Mouse (Mus musculus) embryonic facial prominence, embryonic 14.5 days (tissue): ENCODE results near the gene Prtn3. TPM values are rescaled to one million over a fixed set of nuclear protein-coding genes. Genes with fewer than 3 reads are reported as not detected.
"Not testable (repeated sequence)": the region's sequence is repeated elsewhere in the genome, so short reads cannot be mapped to it uniquely, and the experiment has no call there.

Experiments
- ATAC-seq: fragments of 200-750 bp; cut with Nextera tagmentation; 2 replicates; pipeline ENCODE4 v1.8.0; 2017; ENCODE audit warnings: low read depth, moderate number of reproducible peaks, moderate TSS enrichment
- DNase-seq: peaks from one replicate; pipeline ENCODE4 v3.0.0-alpha.2; 2015; ENCODE audit warnings: low spot score
- H3K27ac ChIP-seq: fragments of 300-500 bp; sonication (generic); replicated peaks from 2 replicates; pipeline ENCODE4 v1.5.1; 2014; ENCODE audit warnings: low read depth, mild to moderate bottlenecking, low read length, moderate library complexity
- H3K27me3 ChIP-seq: fragments of 300-500 bp; sonication (generic); replicated peaks from 2 replicates; pipeline ENCODE4 v1.6.1; 2014; ENCODE audit warnings: low read length; ENCODE audit not compliant: control insufficient read depth, insufficient read depth
- H3K36me3 ChIP-seq: fragments of 300-500 bp; sonication (generic); 2 replicates; pipeline ENCODE4 v1.6.1; 2014; ENCODE audit warnings: low read length, mixed read lengths; ENCODE audit not compliant: control insufficient read depth, insufficient read depth
- H3K4me1 ChIP-seq: fragments of 300-500 bp; sonication (generic); 2 replicates; pipeline ENCODE4 v1.6.1; 2014; ENCODE audit warnings: antibody characterized with exemption, low read length; ENCODE audit not compliant: control insufficient read depth, insufficient read depth
- H3K4me2 ChIP-seq: fragments of 300-500 bp; sonication (generic); 2 replicates; pipeline ENCODE4 v1.6.1; 2014; ENCODE audit warnings: low read depth, mild to moderate bottlenecking, low read length, moderate library complexity, mixed read lengths
- H3K4me3 ChIP-seq: fragments of 300-500 bp; sonication (generic); 2 replicates; pipeline ENCODE4 v1.5.1; 2014; ENCODE audit warnings: low read depth, mild to moderate bottlenecking, low read length
- H3K9ac ChIP-seq: fragments of 300-500 bp; sonication (generic); 2 replicates; pipeline ENCODE4 v1.6.1; 2014; ENCODE audit warnings: low read depth, mild to moderate bottlenecking, low read length, moderate library complexity, mixed read lengths
- H3K9me3 ChIP-seq: fragments of 300-500 bp; sonication (generic); 2 replicates; pipeline ENCODE4 v1.6.1; 2016; ENCODE audit warnings: low read length; ENCODE audit not compliant: control insufficient read depth
- WGBS: fragments of 180-500 bp; shearing (Covaris S2); extraction: QIAGEN DNeasy Blood & Tissue Kit; methylation state at CpG from one replicate; pipeline ENCODE4 v1.1.7; 2014; 5-methylcytosine and 5-hydroxymethylcytosine counted together
- polyA plus RNA-seq: library from polyadenylated mRNA; unstranded; fragments of >200 nt; fragmentation: Nextera tagmentation; extraction: Ambion mirVana; gene quantifications from 2 replicates; pipeline ENCODE4 v1.2.1, GENCODE M21; 2014

Gene Prtn3
- polyA plus RNA-seq, 1 experiment from 2014 or later = 4.1 TPM

DNA sequence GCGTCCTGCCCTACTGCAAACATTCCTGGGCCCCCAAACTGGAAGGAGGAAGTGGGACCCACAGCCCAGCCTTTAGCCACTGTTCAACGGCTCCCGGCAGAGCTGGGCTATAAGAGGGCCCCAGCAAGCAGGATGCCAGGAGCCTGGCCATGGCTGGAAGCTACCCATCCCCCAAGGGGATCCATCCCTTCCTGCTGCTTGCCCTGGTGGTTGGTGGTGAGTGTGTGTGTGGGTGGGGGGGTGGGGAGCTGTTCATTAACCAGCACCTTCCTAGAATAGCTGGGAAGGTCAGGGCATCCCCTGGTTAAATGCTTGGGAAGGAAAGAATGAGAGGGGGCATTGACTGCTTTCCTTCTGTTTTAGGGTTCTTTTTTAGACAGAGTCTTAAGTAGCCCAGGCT lies 5.3 kb downstream of the Prtn3 start:
- no peak overlapping the region for H3K27ac ChIP-seq
- H3K36me3 ChIP-seq = no peaks in the 10 kb centered on the region
- 60% methylated on average over 1 of the region's 3 CpGs for WGBS
- H3K9ac ChIP-seq = no peak overlapping the region
- H3K4me2 ChIP-seq = no peak overlapping the region
- no peaks in the 10 kb centered on the region for H3K9me3 ChIP-seq
- no peak overlapping the region for H3K4me3 ChIP-seq
- no peak for DNase-seq
- no peaks in the 10 kb centered on the region for H3K27me3 ChIP-seq
- ATAC-seq = no peak
- peaks cover 17% of the 10 kb centered on the region for H3K4me1 ChIP-seq

DNA sequence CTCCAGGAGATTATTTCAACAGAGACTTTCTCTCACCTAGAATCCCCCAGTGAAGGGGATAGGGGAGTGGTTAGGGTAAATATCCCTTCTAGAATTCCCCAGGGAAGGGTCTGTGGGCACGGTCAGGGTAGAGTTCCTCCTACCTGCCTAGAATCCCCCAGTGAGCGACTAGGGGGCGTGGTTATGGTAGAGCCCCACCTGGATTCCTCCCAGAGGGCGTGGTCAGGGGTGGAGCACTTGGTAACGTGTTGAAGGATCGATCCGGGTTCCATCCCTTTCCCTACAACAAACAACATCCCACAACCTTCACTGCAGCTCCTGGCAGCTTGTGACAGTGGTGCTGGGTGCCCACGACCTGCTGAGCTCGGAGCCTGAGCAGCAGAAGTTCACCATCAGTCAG lies 6.4 kb downstream of the Prtn3 start:
- Histone ChIP-seq H3K4me1 (peaks cover 12% of the 10 kb centered on the region), H3K27me3 (no peaks in the 10 kb centered on the region), H3K9ac (no peak overlapping the region), H3K4me3 (no peak overlapping the region), H3K9me3 (no peaks in the 10 kb centered on the region), H3K27ac (no peak overlapping the region), H3K36me3 (no peaks in the 10 kb centered on the region), H3K4me2 (peak overlapping the region; percentile 12; the same call in 1 of the 2 replicates)
- DNase-seq (peak; percentile 55), ATAC-seq (peak; percentile 19; the same call in 1 of the 2 replicates)
- WGBS = 12% methylated on average over 9 of the region's 9 CpGs

DNA sequence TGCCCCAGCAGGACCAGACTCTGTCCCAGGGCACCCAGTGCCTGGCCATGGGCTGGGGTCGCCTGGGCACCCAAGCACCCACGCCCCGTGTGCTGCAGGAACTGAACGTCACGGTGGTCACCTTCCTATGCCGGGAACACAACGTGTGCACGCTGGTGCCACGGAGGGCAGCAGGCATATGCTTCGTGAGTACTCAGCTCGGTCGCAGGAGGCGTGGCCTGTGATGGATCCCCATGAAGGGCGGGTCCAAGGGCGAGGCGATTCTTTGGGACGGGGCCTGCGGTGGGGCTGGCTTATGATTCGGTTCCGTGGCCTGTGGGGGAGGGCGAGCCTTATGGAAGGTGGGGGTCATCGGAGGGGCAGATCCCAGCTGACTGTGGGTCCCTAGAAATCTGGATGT lies 7.7 kb downstream of the Prtn3 start:
- H3K9ac ChIP-seq = peak overlapping the region; percentile 46; the same call in 1 of the 2 replicates
- no peak for ATAC-seq
- DNase-seq = no peak

DNA sequence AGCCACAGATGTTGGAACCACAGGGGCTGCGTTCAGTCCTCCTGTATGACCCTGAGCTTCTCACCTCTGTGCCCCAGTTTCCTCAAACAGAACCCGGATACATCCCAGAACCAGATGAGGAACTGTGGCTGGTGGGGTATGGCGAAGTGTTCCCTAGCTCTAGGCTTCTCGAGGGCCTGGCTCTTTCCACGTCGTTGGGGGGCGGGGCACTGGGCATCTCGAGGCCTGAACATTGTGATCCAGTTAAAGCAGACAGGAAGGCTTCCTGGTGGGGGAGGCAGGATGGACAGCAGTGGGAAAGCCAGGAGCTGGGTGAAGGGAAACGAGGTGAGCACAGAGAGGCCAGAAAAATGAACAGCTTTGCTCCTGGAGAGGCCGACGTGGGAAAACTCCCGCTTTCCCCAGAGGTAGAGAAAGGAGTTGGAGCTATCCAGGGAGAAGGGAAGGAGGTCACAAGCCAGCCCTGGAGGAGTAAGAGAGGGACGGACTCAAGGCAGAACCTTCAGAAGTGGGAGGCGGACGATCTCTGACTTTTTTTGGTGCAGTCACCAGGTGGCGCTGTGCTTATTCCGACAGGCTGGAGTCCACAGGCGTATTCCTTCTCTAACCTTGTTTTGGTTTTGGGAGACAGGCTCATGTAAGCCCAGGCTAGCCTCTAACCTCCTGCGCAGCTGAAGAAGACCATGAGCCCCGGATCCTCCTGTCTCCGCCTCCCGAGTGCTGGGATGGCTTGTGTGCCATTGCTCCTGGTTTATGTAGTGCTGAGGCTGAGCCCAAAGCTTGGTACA lies 9.2 kb downstream of the Prtn3 start:
- 15% methylated on average over 22 of the region's 22 CpGs for WGBS
- Histone ChIP-seq H3K27me3 (no peaks in the 10 kb centered on the region), H3K27ac (no peak overlapping the region), H3K9me3 (no peaks in the 10 kb centered on the region), H3K4me1 (peaks cover 12% of the 10 kb centered on the region), H3K9ac (peak overlapping the region; percentile 2; the same call in 1 of the 2 replicates), H3K4me3 (no peak overlapping the region), H3K36me3 (no peaks in the 10 kb centered on the region), H3K4me2 (peak overlapping the region; percentile 7; the same call in 1 of the 2 replicates)
- DNase-seq (peak; percentile 87), ATAC-seq (peak; percentile 34; the same call in 1 of the 2 replicates)

More for the DNA sequence above, 7.7 kb downstream of the Prtn3 start:
- Histone ChIP-seq H3K27ac (no peak overlapping the region), H3K36me3 (no peaks in the 10 kb centered on the region), H3K9me3 (no peaks in the 10 kb centered on the region), H3K27me3 (no peaks in the 10 kb centered on the region), H3K4me3 (peak overlapping the region; percentile 19), H3K4me2 (peak overlapping the region; percentile 48), H3K4me1 (peaks cover 12% of the 10 kb centered on the region)
- WGBS = 10% methylated on average over 22 of the region's 22 CpGs

DNA sequence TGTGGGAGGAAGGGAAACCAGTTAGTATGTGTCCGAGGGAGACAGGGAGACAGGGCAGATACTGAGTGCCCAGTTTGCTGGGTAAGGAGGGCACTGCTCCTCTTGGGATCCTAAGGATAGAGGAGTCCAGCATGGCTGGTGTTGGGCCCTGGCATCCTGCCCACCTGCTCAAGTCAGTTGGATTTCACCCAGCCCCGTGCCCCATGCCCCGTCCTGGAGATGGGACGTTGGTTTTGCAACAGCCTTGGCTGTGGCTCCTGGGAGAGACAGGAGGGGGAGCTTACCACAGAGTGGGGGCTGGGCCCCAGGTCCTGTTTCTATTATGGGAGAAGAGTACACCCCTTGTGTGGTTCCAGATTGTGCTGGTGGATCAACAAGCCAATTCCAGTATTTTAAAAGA lies 10.2 kb downstream of the Prtn3 start:
- no peak overlapping the region for H3K4me3 ChIP-seq
- H3K4me2 ChIP-seq = no peak overlapping the region
- H3K27ac ChIP-seq = no peak overlapping the region
- H3K27me3 ChIP-seq = no peaks in the 10 kb centered on the region
- H3K9ac ChIP-seq = no peak overlapping the region
- WGBS = 75% methylated on average over 4 of the region's 4 CpGs
- H3K9me3 ChIP-seq = no peaks in the 10 kb centered on the region
- peaks cover 12% of the 10 kb centered on the region for H3K4me1 ChIP-seq
- H3K36me3 ChIP-seq = no peaks in the 10 kb centered on the region
- no peak for DNase-seq
- ATAC-seq = no peak

DNA sequence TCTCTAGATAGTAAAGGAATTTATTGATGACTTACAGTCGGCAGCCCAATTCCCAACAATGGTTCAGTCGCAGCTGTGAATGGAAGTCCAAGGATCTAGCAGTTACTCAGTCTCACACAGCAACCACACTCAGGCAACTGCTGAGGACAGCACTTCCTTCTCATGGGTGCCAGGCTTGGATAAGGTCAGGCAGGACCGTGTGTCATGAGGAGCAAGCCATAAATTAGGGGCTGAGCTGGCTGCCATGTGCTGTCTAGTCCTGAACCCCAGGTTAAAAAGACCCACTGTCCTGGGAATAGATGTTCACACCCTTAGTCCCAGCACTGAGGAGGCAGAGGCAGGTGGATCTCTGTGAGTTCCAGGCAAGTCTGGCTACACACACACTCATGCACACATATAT lies 10.7 kb downstream of the Prtn3 start:
- peaks cover 12% of the 10 kb centered on the region for H3K4me1 ChIP-seq
- not testable (repeated sequence) for DNase-seq, H3K4me3 ChIP-seq, H3K9me3 ChIP-seq, ATAC-seq, H3K27ac ChIP-seq, H3K4me2 ChIP-seq, H3K9ac ChIP-seq, H3K27me3 ChIP-seq, H3K36me3 ChIP-seq
- WGBS = 77% methylated on average over 3 of the region's 3 CpGs

DNA sequence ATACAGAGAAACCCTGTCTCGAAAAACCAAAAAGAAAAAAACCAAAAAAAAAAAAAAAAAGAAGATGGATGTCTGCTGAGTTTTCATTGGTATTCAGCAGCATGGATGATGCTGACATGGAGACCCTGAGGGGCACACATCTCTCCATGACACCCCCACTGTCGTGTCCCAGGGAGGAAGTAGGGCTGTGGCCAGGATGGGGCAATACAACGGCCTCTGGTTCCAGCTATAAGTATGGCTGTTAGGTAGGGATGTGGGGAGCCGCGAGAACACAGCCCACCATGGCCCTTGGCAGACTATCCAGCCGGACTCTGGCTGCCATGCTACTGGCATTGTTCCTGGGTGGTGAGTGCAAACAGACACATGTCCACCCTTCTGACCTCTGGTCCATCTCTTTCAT lies 11.8 kb downstream of the Prtn3 start, which contains the start of gene Elane:
Gene Elane, plus strand, starts transcription at position 194 of the 400 bp plus-strand sequence.
- no peaks in the 10 kb centered on the region for H3K9me3 ChIP-seq
- no peaks in the 10 kb centered on the region for H3K27me3 ChIP-seq
- H3K9ac ChIP-seq = no peak within 1 kb of the TSS
- H3K4me2 ChIP-seq = no peak within 1 kb of the TSS
- no peak within 1 kb of the TSS for H3K27ac ChIP-seq
- ATAC-seq (no peak), DNase-seq (no peak)
- 73% methylated on average over 6 of the region's 6 CpGs for WGBS
- no peaks in the 10 kb centered on the region for H3K36me3 ChIP-seq
- H3K4me3 ChIP-seq = no peak within 1 kb of the TSS
- H3K4me1 ChIP-seq = peaks cover 7% of the 10 kb centered on the region

DNA sequence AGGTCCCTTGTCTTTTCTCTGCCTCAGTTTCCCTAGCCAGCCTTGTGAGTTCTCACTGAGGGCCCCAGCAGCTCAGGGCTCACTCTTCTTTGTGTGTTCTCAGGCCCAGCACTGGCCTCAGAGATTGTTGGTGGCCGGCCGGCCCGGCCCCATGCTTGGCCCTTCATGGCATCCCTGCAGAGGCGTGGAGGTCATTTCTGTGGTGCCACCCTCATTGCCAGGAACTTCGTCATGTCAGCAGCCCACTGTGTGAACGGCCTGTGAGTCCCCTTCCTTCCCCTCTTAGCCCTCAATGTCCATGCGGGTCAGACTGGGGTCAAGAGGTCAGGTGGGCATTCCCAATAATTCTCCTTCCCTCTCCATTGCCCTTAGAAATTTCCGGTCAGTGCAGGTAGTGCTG lies 12.3 kb downstream of the Prtn3 start:
- no peaks in the 10 kb centered on the region for H3K36me3 ChIP-seq
- no peak overlapping the region for H3K27ac ChIP-seq
- no peaks in the 10 kb centered on the region for H3K9me3 ChIP-seq
- no peak for DNase-seq
- no peak overlapping the region for H3K4me3 ChIP-seq
- H3K4me1 ChIP-seq = peaks cover 7% of the 10 kb centered on the region
- H3K9ac ChIP-seq = no peak overlapping the region
- H3K27me3 ChIP-seq = no peaks in the 10 kb centered on the region
- no peak for ATAC-seq
- WGBS = 83% methylated on average over 8 of the region's 8 CpGs
- H3K4me2 ChIP-seq = no peak overlapping the region

DNA sequence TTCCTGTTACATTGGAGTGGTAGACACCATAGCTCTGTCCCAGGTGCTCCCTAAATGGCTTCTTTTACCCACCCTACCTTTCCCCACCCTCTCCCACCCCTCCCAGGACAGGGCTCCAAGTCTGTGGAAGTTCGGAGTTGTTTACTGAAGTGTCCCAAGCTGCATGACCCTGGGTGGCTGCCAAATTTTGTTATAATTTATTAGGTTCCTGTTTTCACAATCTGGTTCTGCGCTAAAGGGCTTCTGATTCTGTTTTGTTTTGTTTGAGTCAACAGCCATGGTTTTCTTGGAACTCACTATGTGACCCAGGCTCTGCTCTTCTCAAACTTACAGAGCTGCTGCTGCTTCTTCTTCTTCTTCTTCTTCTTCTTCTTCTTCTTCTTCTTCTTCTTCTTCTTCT lies 15.1 kb downstream of the Prtn3 start:
- H3K36me3 ChIP-seq = no peaks in the 10 kb centered on the region
- DNase-seq = no peak
- H3K27ac ChIP-seq = no peak overlapping the region
- H3K9me3 ChIP-seq = no peaks in the 10 kb centered on the region
- H3K27me3 ChIP-seq = no peaks in the 10 kb centered on the region
- no peaks in the 10 kb centered on the region for H3K4me1 ChIP-seq
- no peak for ATAC-seq
- no peak overlapping the region for H3K4me3 ChIP-seq
- WGBS = 71% methylated on average over 2 of the region's 2 CpGs
- H3K9ac ChIP-seq = no peak overlapping the region
- no peak overlapping the region for H3K4me2 ChIP-seq
